Mouse (Mus musculus) cerebellum, adult 18-20 months (tissue): Measurements from ENCODE around the gene Smtnl2.
A peak's percentile ranks its signal among the peaks of the same experiment; 100 is the strongest.

Experiments used
- DNase-seq, 2 experiments: peaks; one replicate each; pipeline ENCODE4 v3.0.0; 2021

Smtnl2 gene

DNA sequence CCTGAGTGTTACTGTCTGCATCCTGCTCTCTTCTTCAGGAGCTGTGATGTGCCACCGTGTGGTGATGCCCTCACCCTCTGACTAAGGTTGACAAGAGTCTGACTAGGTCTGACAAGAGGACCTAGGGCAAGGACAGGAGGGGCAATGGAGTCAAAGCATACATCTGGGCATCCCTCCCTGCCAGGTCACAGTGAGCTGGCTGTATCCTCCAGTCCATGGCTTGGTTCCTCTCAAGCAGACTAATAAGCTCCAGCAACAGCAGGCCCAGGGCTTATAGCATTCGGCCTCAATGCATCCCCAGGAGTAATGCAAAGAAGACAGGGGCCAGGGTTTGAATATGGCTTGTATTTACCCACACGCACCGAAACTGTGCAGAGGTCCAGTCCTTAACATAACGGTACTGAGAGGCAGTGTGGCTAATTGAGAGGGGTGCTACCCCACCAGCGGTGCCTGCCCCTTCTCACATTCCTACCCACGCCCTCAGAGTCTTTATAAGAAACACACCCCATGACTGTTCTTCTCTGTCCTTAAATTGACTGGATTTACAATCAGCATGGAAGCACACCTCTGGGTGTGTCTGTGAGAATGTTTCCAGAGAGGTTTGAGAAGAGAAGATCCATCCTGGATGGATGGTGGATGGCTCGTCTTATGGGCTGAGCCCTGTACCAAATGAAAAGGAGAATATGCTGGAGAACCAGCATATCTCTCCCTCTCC is 13.5 kb downstream of the Smtnl2 start:
- no peak for DNase-seq

DNA sequence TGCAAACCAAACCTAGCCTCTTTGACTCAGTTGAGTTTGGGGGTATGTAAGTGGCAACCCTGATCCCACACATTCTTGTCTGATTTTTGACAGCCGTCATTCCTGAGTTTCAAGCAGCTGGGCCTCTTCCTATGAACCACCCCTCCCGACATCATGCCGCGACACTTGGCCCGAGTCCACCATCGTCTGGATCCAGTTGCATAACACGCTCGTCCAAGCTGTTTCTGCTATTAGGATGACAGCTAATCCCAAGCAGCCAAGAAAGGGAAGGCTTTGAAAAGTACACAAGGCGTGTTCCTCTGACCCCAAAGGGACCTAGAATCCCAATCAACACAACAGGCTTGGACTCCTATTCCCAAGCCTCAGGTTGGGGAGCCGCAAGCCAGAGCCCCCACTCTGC is 14.4 kb downstream of the Smtnl2 start:
- DNase-seq: no peak

- DNase-seq: no peak
Observed at GRCm38 (mm10) chr11:72396621-72397020, 14.9 kb downstream of the Smtnl2 start.

GRCm38 (mm10) chr11:72395652-72396051 is 15.9 kb downstream of the Smtnl2 start:
- no peak for DNase-seq

GRCm38 (mm10) chr11:72394694-72395093 is 16.8 kb downstream of the Smtnl2 start:
- DNase-seq: no peak

DNA sequence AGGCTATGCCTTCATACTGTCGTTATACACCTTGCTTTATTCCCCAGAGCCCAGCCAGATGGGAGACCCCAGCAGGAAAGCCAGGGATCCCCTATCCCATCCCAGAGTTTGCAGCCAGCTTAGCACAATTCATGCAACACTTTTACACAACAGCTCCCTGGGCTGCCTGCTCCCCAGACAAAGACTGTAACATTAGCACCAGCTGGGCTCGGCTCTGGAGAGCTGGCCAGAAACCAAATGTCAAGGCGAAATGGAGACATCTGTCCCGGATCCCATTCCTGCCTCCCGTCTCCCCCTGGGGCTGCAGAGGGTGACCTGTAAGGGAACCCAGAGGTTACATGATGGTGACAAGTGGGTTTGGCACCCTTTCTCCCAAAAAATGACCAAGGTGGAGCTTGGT is 17.8 kb downstream of the Smtnl2 start:
- DNase-seq: no peak

DNA sequence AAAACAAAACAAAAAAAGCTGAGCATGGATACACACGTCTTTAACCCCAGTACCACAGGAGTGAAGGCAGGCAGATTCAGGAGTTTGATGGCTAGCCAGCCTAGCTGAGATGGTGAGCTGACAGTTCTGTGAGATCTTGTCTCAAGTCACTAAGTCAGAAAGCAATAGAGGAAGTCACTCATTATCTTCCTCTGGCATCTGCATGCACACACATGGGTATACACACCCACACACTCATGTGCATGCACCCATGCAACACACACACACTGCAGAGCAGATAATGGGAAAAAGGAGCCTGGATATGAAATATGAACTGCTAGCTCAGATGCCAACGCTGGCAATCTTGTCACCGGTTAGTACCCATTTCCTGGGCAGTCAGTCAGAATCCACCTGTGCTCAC is 18.3 kb downstream of the Smtnl2 start:
- DNase-seq: no peak

- no peak for DNase-seq
Observed at GRCm38 (mm10) chr11:72391181-72391580, 20.3 kb downstream of the Smtnl2 start.

- DNase-seq: no peak
Observed at GRCm38 (mm10) chr11:72389407-72390142, 21.9 kb downstream of the Smtnl2 start.

GRCm38 (mm10) chr11:72388113-72388529 is 23.4 kb downstream of the Smtnl2 start:
- DNase-seq: no peak

DNA sequence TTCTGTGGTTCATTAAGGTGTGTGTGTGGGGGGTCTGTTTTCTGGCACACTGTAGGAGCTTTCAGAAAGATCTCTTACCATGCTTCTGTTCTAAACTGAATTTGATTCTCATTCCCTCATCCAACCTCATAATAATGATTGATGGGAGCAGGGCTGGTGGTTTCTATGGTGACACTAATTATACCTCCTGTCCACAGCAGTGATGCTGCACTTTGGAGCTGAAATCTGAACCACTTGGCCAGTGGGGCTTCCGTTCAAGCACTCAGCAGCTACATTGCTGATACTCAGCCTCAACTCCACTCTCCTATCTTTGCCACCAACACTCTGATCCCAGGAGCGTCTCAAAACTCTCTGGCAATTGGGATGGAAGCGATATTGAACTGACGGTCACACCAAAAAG is 32.2 kb downstream of the Smtnl2 start:
- no peak for DNase-seq

GRCm38 (mm10) chr11:72378222-72378621 is 33.3 kb downstream of the Smtnl2 start:
- DNase-seq: no peak

GRCm38 (mm10) chr11:72376562-72376961 is 35.0 kb downstream of the Smtnl2 start:
- DNase-seq: no peak

DNA sequence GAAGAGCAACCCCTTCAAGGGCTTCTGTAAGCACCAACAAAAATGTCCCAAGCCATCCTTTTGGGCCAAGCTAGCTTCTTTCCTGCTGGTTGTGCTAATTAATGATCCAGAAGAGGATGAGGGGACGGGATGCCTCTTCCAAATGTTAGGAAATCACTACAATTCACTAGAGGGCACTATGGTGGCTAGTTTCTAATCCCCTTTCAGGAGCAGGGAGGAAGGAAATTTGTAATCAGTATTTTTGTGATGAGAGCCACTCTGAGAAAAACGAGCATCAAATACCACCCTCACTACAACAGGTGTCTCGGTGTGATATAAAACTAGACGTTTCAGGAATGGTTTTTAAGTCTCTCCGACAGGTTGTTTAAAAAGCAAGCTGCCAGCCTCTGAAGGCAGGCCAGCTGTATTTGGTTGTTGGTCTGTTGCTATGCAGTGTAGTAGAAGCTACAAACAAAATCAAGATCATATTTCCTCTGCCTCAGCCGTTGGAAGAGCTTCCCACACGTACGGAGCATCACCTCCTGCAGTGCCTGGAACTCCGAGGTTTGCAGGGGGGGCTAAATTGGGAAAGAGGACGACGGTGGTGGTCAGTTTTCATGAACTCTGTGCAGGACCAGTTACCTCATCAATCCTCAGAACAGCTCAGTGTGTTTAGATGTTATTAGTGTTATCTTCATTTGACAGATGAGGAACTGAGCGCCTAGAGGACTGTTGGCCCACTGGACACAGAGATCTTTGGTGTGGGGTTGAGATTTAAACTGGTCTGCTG is 41.4 kb downstream of the Smtnl2 start:
- no peak for DNase-seq

DNA sequence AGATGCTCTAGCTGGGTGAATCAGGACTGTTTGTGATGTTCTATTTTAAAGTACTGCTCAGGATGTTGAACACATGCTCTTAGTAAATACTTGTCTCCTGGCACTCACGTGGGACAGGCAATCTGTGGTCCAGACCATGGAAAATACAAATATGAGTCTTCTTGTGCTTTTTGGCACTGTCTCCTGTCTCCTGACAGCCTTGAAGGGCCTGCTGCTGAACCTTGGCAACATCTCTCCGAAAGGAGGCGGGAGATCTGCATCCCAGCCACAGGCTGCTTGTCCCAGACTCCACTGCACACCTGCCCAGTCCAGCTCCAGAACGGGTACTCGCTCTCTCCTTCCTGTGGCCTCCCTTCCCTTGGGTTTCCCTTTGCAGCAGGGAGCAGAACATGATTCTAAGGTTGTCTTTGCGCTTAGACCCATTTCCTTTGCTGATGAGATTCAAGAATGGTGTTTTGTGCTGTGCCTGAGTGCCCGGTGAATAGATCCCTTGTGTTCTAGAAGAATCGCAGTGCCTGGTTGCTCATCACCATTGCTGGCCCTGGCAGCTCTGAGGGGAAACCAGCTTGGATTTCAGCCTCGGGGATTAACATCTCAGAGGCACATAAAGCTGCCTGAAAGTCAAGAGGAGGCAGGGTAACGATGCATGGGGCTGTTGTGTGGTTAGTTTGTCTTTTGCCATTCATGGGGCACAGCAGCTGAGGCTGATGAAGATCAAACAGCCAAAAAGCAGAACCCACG is 43.4 kb downstream of the Smtnl2 start:
- no peak for DNase-seq

DNA sequence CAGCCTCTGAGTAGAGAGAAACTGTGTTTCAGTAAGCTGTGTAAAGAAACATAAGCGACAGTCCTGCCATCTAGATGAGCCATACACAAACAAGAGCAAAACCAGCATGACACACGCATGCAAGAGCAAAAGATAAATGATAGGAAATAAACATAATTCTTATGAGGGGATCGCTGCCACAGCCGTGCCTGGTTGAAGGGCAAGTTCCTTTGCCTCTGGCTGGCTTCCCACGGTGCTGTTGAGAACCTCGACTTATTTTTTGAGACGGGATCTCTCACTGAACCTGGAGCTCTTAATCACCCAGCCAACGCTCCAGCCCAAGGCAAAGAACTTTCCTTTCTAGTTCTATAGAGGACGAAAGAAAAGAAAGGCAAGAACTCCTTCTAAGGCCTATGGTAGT is 45.4 kb downstream of the Smtnl2 start:
- DNase-seq: no peak

- DNase-seq: no peak
Observed at GRCm38 (mm10) chr11:72364526-72364925, 47.0 kb downstream of the Smtnl2 start.

- DNase-seq: no peak
Observed at GRCm38 (mm10) chr11:72363523-72364240, 47.8 kb downstream of the Smtnl2 start.

- no peak for DNase-seq
Observed at GRCm38 (mm10) chr11:72362347-72362741, 49.2 kb downstream of the Smtnl2 start, which contains the start of gene Tekt1. Tekt1 (minus strand) TSS chr11:72362442.

DNA sequence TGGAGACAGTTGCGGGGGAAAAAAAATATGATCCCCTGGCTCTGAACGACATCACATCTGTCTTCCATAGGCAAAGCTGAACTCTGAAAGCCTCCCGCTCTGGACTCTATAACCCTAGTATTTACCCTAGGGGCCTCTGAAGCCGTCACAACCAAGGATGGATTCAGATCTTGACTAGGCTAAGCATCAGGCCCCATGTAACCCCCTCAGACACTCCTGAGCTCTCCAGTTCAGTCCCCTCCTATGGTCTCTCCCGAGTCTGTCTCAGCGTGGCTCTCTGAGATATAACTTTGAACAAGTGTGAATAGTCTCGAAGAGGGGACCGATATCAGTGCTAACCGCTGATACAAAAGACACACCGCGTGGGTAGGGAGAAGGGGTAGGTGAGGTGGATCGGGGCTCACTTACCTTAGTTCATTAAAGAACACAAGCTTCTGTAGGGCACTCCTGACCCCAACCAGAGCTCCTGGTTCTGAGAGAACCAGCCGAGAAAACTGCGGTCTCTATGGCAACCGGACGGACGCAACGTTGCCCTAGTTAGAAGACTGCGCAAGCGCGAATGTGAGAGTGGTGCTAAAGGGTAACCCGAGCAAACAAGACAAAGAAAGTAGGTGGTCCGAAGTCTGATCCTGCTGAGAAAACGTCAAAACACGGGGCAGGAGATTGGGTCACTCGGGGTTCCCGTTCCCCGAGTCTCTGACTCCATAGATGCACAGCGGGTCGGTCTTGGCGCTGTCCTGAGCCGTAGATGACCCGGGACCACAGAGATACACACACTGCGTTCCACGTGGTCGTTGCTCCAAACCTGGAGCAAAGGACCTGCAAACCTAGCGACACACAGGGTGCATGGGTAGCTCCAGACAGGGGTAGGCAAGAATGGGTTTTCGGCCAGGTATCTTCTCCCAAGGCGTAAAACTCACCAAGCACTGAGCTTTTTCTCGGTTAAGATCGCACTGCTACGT is 49.8 kb downstream of the Smtnl2 start:
- peak; percentile 57 to 60 for DNase-seq
